Mouse (Mus musculus) heart, postnatal 0 days (tissue): Measurements from ENCODE around the gene Spaca6. TPM values are rescaled to one million over a fixed set of nuclear protein-coding genes. Genes with fewer than 3 reads are reported as not detected.

Experiments used
- ATAC-seq: fragments of 200-750 bp; cut with Nextera tagmentation; 2 replicates; pipeline ENCODE4 v1.8.0; 2017; ENCODE audit warnings: low read depth, moderate number of reproducible peaks, moderate library complexity; ENCODE audit not compliant: insufficient read depth
- DNase-seq: peaks from one replicate; pipeline ENCODE4 v3.0.0-alpha.2; 2016; ENCODE audit warnings: low spot score
- H3K27ac ChIP-seq: fragments of 300-500 bp; sonication (generic); 2 replicates; pipeline ENCODE4 v1.5.1; 2014; ENCODE audit warnings: low read depth, mild to moderate bottlenecking
- H3K27me3 ChIP-seq: fragments of 300-500 bp; sonication (generic); 2 replicates; pipeline ENCODE4 v1.6.1; 2014; ENCODE audit warnings: low read length, mixed read lengths; ENCODE audit not compliant: control insufficient read depth, insufficient read depth
- H3K36me3 ChIP-seq: fragments of 300-500 bp; sonication (generic); replicated peaks from 2 replicates; pipeline ENCODE4 v1.6.1; 2014; ENCODE audit warnings: low read length, mixed read lengths; ENCODE audit not compliant: control insufficient read depth, insufficient read depth
- H3K4me1 ChIP-seq: fragments of 300-500 bp; sonication (generic); 2 replicates; pipeline ENCODE4 v1.6.1; 2014; ENCODE audit warnings: antibody characterized with exemption; ENCODE audit not compliant: control insufficient read depth, insufficient read depth
- H3K4me2 ChIP-seq: fragments of 300-500 bp; sonication (generic); 2 replicates; pipeline ENCODE4 v1.6.1; 2014; ENCODE audit warnings: low read depth, mild to moderate bottlenecking, low read length, moderate library complexity
- H3K4me3 ChIP-seq: fragments of 300-500 bp; sonication (generic); 2 replicates; pipeline ENCODE4 v1.5.1; 2014; ENCODE audit warnings: low read depth, low read length
- H3K9ac ChIP-seq: fragments of 300-500 bp; sonication (generic); replicated peaks from 2 replicates; pipeline ENCODE4 v1.6.1; 2014; ENCODE audit warnings: low read depth, low read length, mixed read lengths
- H3K9me3 ChIP-seq: fragments of 300-500 bp; sonication (generic); replicated peaks from 2 replicates; pipeline ENCODE4 v1.6.1; 2016; ENCODE audit warnings: low read length; ENCODE audit not compliant: control insufficient read depth
- CTCF ChIP-seq: IDR thresholded peaks from 2 replicates; pipeline ENCODE4 v1.5.1; 2016; ENCODE audit warnings: antibody characterized with exemption, control low read depth, low read depth
- EP300 ChIP-seq: IDR thresholded peaks from 2 replicates; pipeline ENCODE4 v1.6.1; 2016; ENCODE audit warnings: antibody characterized with exemption, low read depth
- WGBS: fragments of 180-500 bp; shearing (Covaris S2); extraction: QIAGEN DNeasy Blood & Tissue Kit; methylation state at CpG from one replicate; pipeline ENCODE4 v1.1.7; 2014; 5-methylcytosine and 5-hydroxymethylcytosine counted together
- polyA plus RNA-seq: library from polyadenylated mRNA; unstranded; fragments of >200 nt; fragmentation: Nextera tagmentation; extraction: Ambion mirVana; gene quantifications from 2 replicates; pipeline ENCODE4 v1.2.1, GENCODE M21; 2015
- total RNA-seq: library from RNA; depleted of rRNA; stranded (reverse); fragments of >200 nt; gene quantifications from 2 replicates; pipeline ENCODE4 v1.2.3, GENCODE M21; 2014; ENCODE audit warnings: low replicate concordance

Gene Spaca6
- total and polyA plus RNA-seq, 2 experiments from 2014 or later, result 1.6 to 9.2 TPM

- DNase-seq (no peak), ATAC-seq (no peak)
- Histone ChIP-seq H3K27me3 (0 out of 2 replicates have a peak, but pooled peaks cover 6% of the 10 kb centered on the region), H3K4me2 (no peak overlapping the region), H3K4me1 (no peaks in the 10 kb centered on the region), H3K4me3 (no peak overlapping the region), H3K36me3 (peaks cover 4% of the 10 kb centered on the region), H3K27ac (no peak overlapping the region), H3K9me3 (no peaks in the 10 kb centered on the region), H3K9ac (no peak overlapping the region)
- TF ChIP-seq CTCF (peak; percentile 20; the same call in 1 of the 2 replicates), EP300 (no peak)
- 69% methylated on average over 10 of the region's 10 CpGs for WGBS
These were observed 18.4 kb downstream of the Spaca6 start for GRCm38 (mm10) chr17:17845187-17846027.

- Histone ChIP-seq H3K4me1 (no peaks in the 10 kb centered on the region), H3K9me3 (no peaks in the 10 kb centered on the region), H3K27ac (no peak overlapping the region), H3K36me3 (no peaks in the 10 kb centered on the region), H3K4me2 (no peak overlapping the region), H3K27me3 (0 out of 2 replicates have a peak, but pooled peaks cover 6% of the 10 kb centered on the region), H3K4me3 (no peak overlapping the region), H3K9ac (no peak overlapping the region)
- DNase-seq (no peak), ATAC-seq (no peak)
- 51% methylated on average over 2 of the region's 2 CpGs for WGBS
- TF ChIP-seq CTCF, result no peak
- TF ChIP-seq EP300, result no peak
These were observed 22.0 kb downstream of the Spaca6 start for GRCm38 (mm10) chr17:17848988-17849387.

- no peak overlapping the region for H3K4me3 ChIP-seq
These were observed 23.2 kb downstream of the Spaca6 start for GRCm38 (mm10) chr17:17849906-17850712.

GRCm38 (mm10) chr17:17855064-17855838 is 28.3 kb downstream of the Spaca6 start, which contains the start of gene Has1:
TSS of gene Has1 (minus strand) at chr17:17855205.
- Histone ChIP-seq H3K27me3 (0 out of 2 replicates have a peak, but pooled peaks cover 1% of the 10 kb centered on the region), H3K9me3 (no peaks in the 10 kb centered on the region), H3K4me1 (no peaks in the 10 kb centered on the region), H3K27ac (no peak within 1 kb of the TSS), H3K4me3 (no peak within 1 kb of the TSS), H3K36me3 (no peaks in the 10 kb centered on the region), H3K4me2 (no peak within 1 kb of the TSS), H3K9ac (no peak within 1 kb of the TSS)
- DNase-seq (no peak), ATAC-seq (no peak)
- TF ChIP-seq CTCF (no peak), EP300 (no peak)
- WGBS, result 43% methylated on average over 8 of the region's 8 CpGs

More at GRCm38 (mm10) chr17:17849906-17850712, 23.2 kb downstream of the Spaca6 start:
- no peak overlapping the region for H3K4me2 ChIP-seq
- H3K4me1 ChIP-seq, result no peaks in the 10 kb centered on the region
- TF ChIP-seq EP300, result no peak
- TF ChIP-seq CTCF, result no peak
- no peaks in the 10 kb centered on the region for H3K9me3 ChIP-seq
- no peak overlapping the region for H3K27ac ChIP-seq
- DNase-seq (no peak), ATAC-seq (no peak)
- H3K9ac ChIP-seq, result no peak overlapping the region
- 0 out of 2 replicates have a peak, but pooled peaks cover 6% of the 10 kb centered on the region for H3K27me3 ChIP-seq
- 25% methylated on average over 55 of the region's 55 CpGs for WGBS
- H3K36me3 ChIP-seq, result no peaks in the 10 kb centered on the region

GRCm38 (mm10) chr17:17856612-17857011 is 29.7 kb downstream of the Spaca6 start:
- no peak for TF ChIP-seq CTCF
- no peak for TF ChIP-seq EP300
- H3K4me2 ChIP-seq, result no peak overlapping the region
- no peaks in the 10 kb centered on the region for H3K9me3 ChIP-seq
- H3K27me3 ChIP-seq, result no peaks in the 10 kb centered on the region
- no peak for ATAC-seq
- no peak overlapping the region for H3K4me3 ChIP-seq
- no peaks in the 10 kb centered on the region for H3K36me3 ChIP-seq
- no peak for DNase-seq
- no peak overlapping the region for H3K27ac ChIP-seq
- no peaks in the 10 kb centered on the region for H3K4me1 ChIP-seq
- H3K9ac ChIP-seq, result no peak overlapping the region
- WGBS, result 69% methylated on average over 1 of the region's 1 CpGs
